Mouse (Mus musculus): Measurements from ENCODE around the gene Ern2. TPM values are rescaled to one million over a fixed set of nuclear protein-coding genes. Genes with fewer than 3 reads are reported as not detected.

The Ern2 gene
- total RNA-seq, 2 experiments from 2014 or later, result not detected

DNA sequence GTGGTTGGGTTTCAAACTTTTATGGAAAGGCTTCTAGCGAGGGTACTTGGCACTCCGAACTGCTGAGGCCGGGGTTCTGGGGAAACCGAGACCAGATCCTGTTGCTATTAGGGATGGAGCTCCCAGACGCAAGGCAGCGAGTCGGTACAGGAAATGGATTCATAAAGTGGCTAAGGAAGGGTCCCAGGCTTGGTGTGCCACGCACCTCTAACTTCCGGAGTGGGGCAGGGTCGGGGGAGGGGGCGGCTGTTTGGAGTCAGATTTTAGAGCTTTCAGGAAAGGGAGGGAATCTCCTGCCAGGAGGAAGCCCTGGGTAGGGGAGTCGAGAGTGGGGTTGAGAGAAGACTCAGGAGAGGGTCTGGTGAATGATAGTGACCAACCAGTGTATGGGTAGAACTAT, 26.0 kb downstream of the Ern2 start:
- no peak for DNase-seq
- intact Hi-C loops (cut with DNase I), result no loop called here

- peak; percentile 84 to 88 for DNase-seq
- intact Hi-C loops (cut with DNase I), result loop anchor here (2.0 kb wide), 1 partner anchor 26 kb away; the partner anchor contains the start of genes Dctn5 and Palb2
These were observed 26.8 kb downstream of the Ern2 start, which contains the start of gene Plk1 for GRCm38 (mm10) chr7:122158915-122159902. Gene Plk1 (plus strand): TSS chr7:122159439.

- intact Hi-C loops (cut with DNase I), result loop anchor here (2.0 kb wide), 1 partner anchor 26 kb away; the partner anchor contains the start of genes Dctn5 and Palb2
- DNase-seq, result no peak
These were observed 27.5 kb downstream of the Ern2 start for GRCm38 (mm10) chr7:122158488-122158887.

- no peak for DNase-seq
- intact Hi-C loops (cut with DNase I), result no loop called here
These were observed 33.5 kb downstream of the Ern2 start for GRCm38 (mm10) chr7:122152473-122152872.

DNA sequence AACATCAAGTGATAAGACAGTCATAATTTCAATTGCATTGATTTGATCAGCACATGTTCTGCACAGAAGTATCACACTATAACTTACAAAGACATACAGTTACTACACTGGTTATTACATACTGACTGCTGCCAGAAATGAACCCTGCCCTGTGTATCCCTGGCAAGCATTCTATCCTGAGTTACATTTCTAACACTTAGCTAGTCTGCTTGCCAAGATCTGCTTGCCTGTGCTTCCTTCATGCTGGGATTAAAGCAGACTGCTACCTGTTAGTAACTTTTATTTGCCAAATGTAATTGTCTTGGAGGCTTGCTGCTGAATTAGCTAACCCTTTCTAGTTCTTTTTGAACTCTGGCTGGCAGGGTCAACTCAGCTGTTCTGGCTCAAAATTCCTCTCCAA, 45.0 kb downstream of the Ern2 start:
- intact Hi-C loops (cut with DNase I), result no loop called here
- no peak for DNase-seq

DNA sequence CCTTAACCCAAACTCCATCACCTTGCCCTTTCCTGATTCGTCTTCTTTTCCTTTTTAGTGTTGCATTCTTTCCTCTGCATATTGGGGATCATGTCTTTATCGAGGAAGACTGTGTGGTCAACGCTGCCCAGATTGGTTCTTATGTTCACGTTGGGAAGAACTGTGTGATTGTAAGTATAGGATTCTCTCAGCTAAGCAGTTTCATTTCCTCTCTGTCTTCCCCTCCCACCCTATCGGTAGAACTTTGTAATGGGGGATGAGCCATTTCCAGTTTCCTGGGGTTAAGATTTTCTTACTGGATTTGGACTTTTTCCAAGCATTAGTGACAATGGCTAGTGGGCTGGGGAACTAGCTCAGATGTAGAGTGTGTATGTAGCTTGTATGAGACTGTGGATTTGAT, 47.8 kb downstream of the Ern2 start:
- DNase-seq, result no peak
- intact Hi-C loops (cut with DNase I), result no loop called here

- no peak for DNase-seq
- intact Hi-C loops (cut with DNase I), result no loop called here
These were observed 48.9 kb downstream of the Ern2 start for GRCm38 (mm10) chr7:122137071-122137470.

GRCm38 (mm10) chr7:122135070-122135469, 50.9 kb downstream of the Ern2 start:
- peak in 1 of 2 experiments; percentile 25 for DNase-seq
- intact Hi-C loops (cut with DNase I), result no loop called here

GRCm38 (mm10) chr7:122133338-122133625, 52.7 kb downstream of the Ern2 start:
- intact Hi-C loops (cut with DNase I), result loop anchor here (2.0 kb wide), 1 partner anchor 26 kb away; the partner anchor contains the start of gene Plk1
- no peak for DNase-seq

GRCm38 (mm10) chr7:122132497-122133337, 53.3 kb downstream of the Ern2 start, which contains the start of the genes Palb2 and Dctn5:
Gene Palb2 (minus strand): TSS chr7:122132985.
Gene Dctn5 (plus strand): TSS chr7:122133041.
- DNase-seq, result peak; percentile 99 to 100
- intact Hi-C loops (cut with DNase I), result loop anchor here (2.0 kb wide), 1 partner anchor 26 kb away; the partner anchor contains the start of gene Plk1

GRCm38 (mm10) chr7:122131834-122132233, 54.2 kb downstream of the Ern2 start:
- intact Hi-C loops (cut with DNase I), result loop anchor here (2.0 kb wide), 1 partner anchor 27 kb away; the partner anchor contains the start of gene Plk1
- DNase-seq, result no peak

DNA sequence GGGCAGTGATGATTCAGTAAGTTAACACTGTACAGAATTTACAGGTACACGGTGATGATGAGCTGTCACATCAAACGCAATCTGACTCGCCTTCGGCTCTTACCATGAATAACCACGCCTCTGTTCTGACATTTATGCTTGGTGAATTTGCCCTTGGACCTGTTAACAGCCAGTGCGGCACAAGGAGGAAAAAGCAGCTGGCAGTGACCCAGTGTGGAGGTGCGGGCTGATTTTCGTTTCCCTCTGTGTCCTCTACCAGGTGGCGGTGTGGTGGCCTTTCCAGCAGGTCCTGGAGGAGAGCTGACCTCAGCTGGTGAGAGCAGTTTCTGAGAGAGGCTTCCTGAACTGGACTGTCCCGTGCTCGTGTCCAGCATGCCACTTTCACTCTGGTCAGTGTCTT, 59.1 kb downstream of the Ern2 start:
- DNase-seq, result no peak
- intact Hi-C loops (cut with DNase I), result no loop called here

DNA sequence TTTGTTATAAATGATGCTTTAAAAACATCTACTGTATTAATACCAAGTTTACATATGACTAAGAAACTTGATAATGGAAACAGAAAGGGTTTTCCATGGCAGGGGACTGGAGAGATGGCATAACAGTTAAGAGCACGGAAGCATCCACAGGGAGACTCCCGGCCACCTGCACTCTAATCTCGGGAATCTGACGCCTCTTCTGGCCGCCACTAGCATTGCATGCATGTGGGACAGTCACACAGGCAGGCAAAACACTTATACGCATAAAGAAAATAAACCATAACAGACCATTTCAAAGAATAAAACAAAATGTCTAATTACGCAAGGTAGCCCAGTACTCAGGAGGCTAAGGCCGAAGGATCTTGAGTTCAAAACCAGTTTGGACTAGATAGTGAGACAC, 60.4 kb downstream of the Ern2 start:
- intact Hi-C loops (cut with DNase I), result no loop called here
- no peak for DNase-seq

DNA sequence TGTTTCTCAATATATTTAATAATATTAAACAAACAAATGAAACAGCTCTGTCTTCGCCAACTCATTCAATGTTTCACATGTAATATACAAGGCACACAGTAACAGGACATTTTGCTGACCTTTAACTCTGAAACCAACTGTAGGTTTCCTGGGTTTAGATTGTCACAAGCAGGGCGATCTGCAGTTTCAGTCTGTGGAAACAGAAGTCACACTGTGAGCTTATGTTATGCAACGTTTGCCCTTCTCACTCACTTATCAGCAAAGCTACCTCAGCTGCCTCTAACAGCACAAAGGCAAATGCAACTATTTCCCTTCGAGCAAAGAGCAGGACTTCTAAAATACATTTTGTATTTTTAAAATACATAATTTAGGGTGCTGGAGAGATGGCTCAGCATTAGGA, 62.5 kb downstream of the Ern2 start:
- intact Hi-C loops (cut with DNase I), result no loop called here
- DNase-seq, result no peak

Other genes starting within 250 kb of the Ern2 start
- 10 to 100 TPM; 16.0 to 19.2 TPM for gene Cog7, start 204.5 kb downstream of the Ern2 start, total RNA-seq (2021)
- 10 to 100 TPM; 42.1 TPM for gene Gga2, start 165.0 kb downstream of the Ern2 start, total RNA-seq (2021)
- 10 to 100 TPM; 41.5 to 50.2 TPM for gene Ubfd1, start 119.0 kb downstream of the Ern2 start, total RNA-seq (2021)
- gene Ears2, start 118.9 kb downstream of the Ern2 start, total RNA-seq (2021), result 10 to 100 TPM; 15.9 to 16.3 TPM
- gene Ndufab1, start 84.3 kb downstream of the Ern2 start, total RNA-seq (2021), result 1,000 to 10,000 TPM; 1,393 to 1,403 TPM
- gene Palb2, start 53.2 kb downstream of the Ern2 start, total RNA-seq (2021), result 1 to 10 TPM; 1.7 to 2.0 TPM
- gene Dctn5, start 53.2 kb downstream of the Ern2 start, total RNA-seq (2021), result 10 to 100 TPM; 37.2 to 37.9 TPM
- gene Plk1, start 26.8 kb downstream of the Ern2 start, total RNA-seq (2021), result 10 to 100 TPM; 12.2 to 14.5 TPM
- 1 to 10 TPM; 2.4 to 2.6 TPM for gene Chp2, start 33.3 kb upstream of the Ern2 start, total RNA-seq (2021)
- gene Prkcb, start 102.5 kb upstream of the Ern2 start, total RNA-seq (2021), result 1 to 10 TPM; 2.3 to 3.6 TPM

Measured in heart, postnatal 10 days (tissue).